ENCODE assay signal across 9 mouse cellular contexts in the genomic region with DNA sequence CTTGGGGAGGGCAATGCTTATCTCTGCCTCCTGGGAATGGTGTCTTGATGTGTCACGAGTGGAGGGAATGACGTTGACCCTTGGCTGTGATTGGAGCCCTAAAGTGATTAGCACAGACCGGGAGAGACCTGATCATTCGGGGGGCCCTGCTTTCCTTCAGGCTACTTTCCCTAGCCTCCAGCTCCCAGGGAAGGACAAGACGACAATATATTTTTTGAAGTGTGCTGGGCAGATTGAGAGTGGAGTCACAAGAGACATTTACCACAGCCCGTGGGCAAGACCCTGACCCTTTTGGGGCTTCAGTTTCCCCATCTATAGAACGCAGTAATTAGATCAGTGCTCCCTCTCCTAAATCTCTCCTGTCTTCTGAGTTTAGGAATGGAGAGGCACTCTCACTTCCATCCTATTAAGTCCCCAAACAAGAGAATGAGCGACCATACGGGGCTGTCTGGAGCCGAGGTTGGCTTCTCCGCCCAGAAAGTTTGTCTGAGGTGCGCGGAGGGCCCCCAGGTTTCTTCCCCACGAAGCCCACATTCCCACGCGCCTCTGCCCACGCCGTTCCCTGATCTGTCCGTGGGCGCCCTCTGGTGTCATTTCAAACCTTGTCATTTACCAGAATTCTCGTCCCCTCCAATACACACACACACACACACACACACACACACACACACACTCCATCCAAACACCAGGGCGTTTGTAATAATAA. TPM values are rescaled to one million over a fixed set of nuclear protein-coding genes. Genes with fewer than 3 reads are reported as not detected.
A peak's percentile ranks its signal among the peaks of the same experiment; 100 is the strongest.
DNase-seq lines count a peak whose midpoint lies in the region; ATAC-seq and TF ChIP-seq lines count a peak whose summit lies in the region.
"Had no signal": no experiment of that assay in that cellular context is flagged by ENCODE, and none has a peak within 500 bp of the region (broad histone marks: within the 10 kb centered on the region; RNA-seq: fewer than 3 reads in every experiment).

No protein-coding gene starts in this region.

- H3K27me3 ChIP-seq in hindbrain, embryonic 14.5 days (ENCODE audit: control insufficient read depth, insufficient read depth, low read length), result peaks cover 93% of the 10 kb centered on the region
- peaks cover 64% of the 10 kb centered on the region for H3K27me3 ChIP-seq in stomach, embryonic 15.5 days (replicated peaks)

- H3K4me2 ChIP-seq in hindbrain, embryonic 14.5 days (replicated peaks), result peak overlapping the region; percentile 90
- peak overlapping the region; percentile 99 for H3K4me2 ChIP-seq in stomach, embryonic 15.5 days

- no peak overlapping the region for H3K4me3 ChIP-seq in embryonic fibroblast, embryonic 13.5 days (ENCODE audit: insufficient read depth, low read length)
- H3K4me3 ChIP-seq in hindbrain, embryonic 14.5 days (replicated peaks; ENCODE audit: low read length), result peak overlapping the region; percentile 49
- H3K4me3 ChIP-seq in stomach, embryonic 15.5 days (replicated peaks), result peak overlapping the region; percentile 52

- TF ChIP-seq CTCF in embryonic fibroblast, embryonic 13.5 days (IDR thresholded peaks at IDR 0.05; ENCODE audit: borderline replicate concordance, insufficient read depth, low read length), result peak; percentile 62

- no peaks in the 10 kb centered on the region for H3K36me3 ChIP-seq in hindbrain, embryonic 14.5 days (replicated peaks; ENCODE audit: control insufficient read depth, insufficient read depth)
- no peaks in the 10 kb centered on the region for H3K36me3 ChIP-seq in stomach, embryonic 15.5 days

- no peak overlapping the region for H3K27ac ChIP-seq in embryonic fibroblast, embryonic 13.5 days (ENCODE audit: insufficient read depth, low read length)
- H3K27ac ChIP-seq in hindbrain, embryonic 14.5 days, result no peak overlapping the region
- no peak overlapping the region for H3K27ac ChIP-seq in stomach, embryonic 15.5 days

- no peak for TF ChIP-seq POLR2A in embryonic fibroblast, embryonic 13.5 days (IDR thresholded peaks at IDR 0.05; ENCODE audit: low read depth, low read length)

- DNase-seq in cerebellum, adult 11 months, result peak; percentile 44
- peak; percentile 28 for DNase-seq in adipocyte (ENCODE audit: low spot score)
- peak; percentile 73 for DNase-seq in hindbrain, embryonic 14.5 days (ENCODE audit: low spot score)
- DNase-seq in left cerebral cortex, adult 18-20 months (ENCODE audit: low spot score in 2 of 2), result peak; percentile 72 to 78

- peak overlapping the region; percentile 50; the same call in 1 of the 2 replicates for H3K9ac ChIP-seq in hindbrain, embryonic 14.5 days
- H3K9ac ChIP-seq in stomach, embryonic 15.5 days, result no peak overlapping the region

- H3K4me1 ChIP-seq in embryonic fibroblast, embryonic 13.5 days (ENCODE audit: control insufficient read depth, insufficient read depth, low read length), result no peaks in the 10 kb centered on the region
- peaks cover 8% of the 10 kb centered on the region; the same call in 1 of the 2 replicates for H3K4me1 ChIP-seq in hindbrain, embryonic 14.5 days (replicated peaks; ENCODE audit: control insufficient read depth, insufficient read depth, low read length)
- peaks cover 11% of the 10 kb centered on the region; the same call in 1 of the 2 replicates for H3K4me1 ChIP-seq in stomach, embryonic 15.5 days

- no peaks in the 10 kb centered on the region for H3K9me3 ChIP-seq in hindbrain, embryonic 14.5 days (ENCODE audit: control insufficient read depth, low read length)
- no peaks in the 10 kb centered on the region for H3K9me3 ChIP-seq in stomach, embryonic 15.5 days

- ATAC-seq in cerebellum, adult (ENCODE audit: insufficient number of reproducible peaks, low FRiP score, low TSS enrichment), result no peak
- no peak for ATAC-seq in hindbrain, embryonic 14.5 days (ENCODE audit: low FRiP score)
- peak; percentile 46; the same call in 1 of the 2 replicates for ATAC-seq in megakaryocyte progenitor cell, adult 5-6 weeks (replicated peaks; ENCODE audit: poor library complexity)
- ATAC-seq in stomach, embryonic 15.5 days (ENCODE audit: insufficient read depth, low FRiP score, low read depth), result no peak

- WGBS in hindbrain, embryonic 14.5 days, result 4% methylated on average over 22 of the region's 22 CpGs
- WGBS in stomach, embryonic 15.5 days, result 4% methylated on average over 22 of the region's 22 CpGs

RNA-seq across cellular contexts. Expression of a gene that starts 15.2 kb away (rescaled TPM):
- not detected in 2 replicates for polyA plus RNA-seq in embryonic fibroblast, embryonic 13.5 days (2011; ENCODE audit: insufficient read length, low read depth, missing spikeins)
- polyA plus RNA-seq in hindbrain, embryonic 14.5 days (2014; fragmentation: Nextera tagmentation; extraction: Ambion mirVana), result 0.50 and 0.89 TPM in 2 replicates
- under 1 TPM; 0.14 to 0.26 TPM for total RNA-seq in left cerebral cortex, adult 18-20 months (2021)
- total RNA-seq in megakaryocyte progenitor cell, adult 5-6 weeks (2015), result not detected in 2 replicates
- not detected in 2 replicates for total RNA-seq in megakaryocyte progenitor cell, adult 5-6 weeks (2017)
- not detected in 2 replicates for polyA plus RNA-seq in stomach, embryonic 15.5 days (2015; fragmentation: Nextera tagmentation; extraction: Ambion mirVana)
- polyA plus RNA-seq: large intestine, adult 2 months had no signal

RNA-seq across cellular contexts. Expression of a gene that starts 15.5 kb away (rescaled TPM):
- polyA plus RNA-seq in embryonic fibroblast, embryonic 13.5 days (2011; ENCODE audit: insufficient read length, low read depth, missing spikeins), result 23.1 and 24.9 TPM in 2 replicates
- polyA plus RNA-seq in hindbrain, embryonic 14.5 days (2014; fragmentation: Nextera tagmentation; extraction: Ambion mirVana), result 29.5 and 33.1 TPM in 2 replicates
- 10 to 100 TPM; 19.5 to 24.2 TPM for total RNA-seq in left cerebral cortex, adult 18-20 months (2021)
- total RNA-seq in megakaryocyte progenitor cell, adult 5-6 weeks (2015), result 46.7 and 48.2 TPM in 2 replicates
- total RNA-seq in megakaryocyte progenitor cell, adult 5-6 weeks (2017), result 74.1 and 74.6 TPM in 2 replicates
- polyA plus RNA-seq in stomach, embryonic 15.5 days (2015; fragmentation: Nextera tagmentation; extraction: Ambion mirVana), result 59.9 and 60.5 TPM in 2 replicates

RNA-seq across cellular contexts. Expression of a gene that starts 33.2 kb away (rescaled TPM):
- polyA plus RNA-seq in embryonic fibroblast, embryonic 13.5 days (2011; ENCODE audit: insufficient read length, low read depth, missing spikeins), result 58.9 and 61.6 TPM in 2 replicates
- polyA plus RNA-seq in hindbrain, embryonic 14.5 days (2014; fragmentation: Nextera tagmentation; extraction: Ambion mirVana), result 19.7 and 20.9 TPM in 2 replicates
- total RNA-seq in left cerebral cortex, adult 18-20 months (2021), result 10 to 100 TPM; 39.2 to 39.9 TPM
- total RNA-seq in megakaryocyte progenitor cell, adult 5-6 weeks (2015), result 25.1 and 32.6 TPM in 2 replicates
- total RNA-seq in megakaryocyte progenitor cell, adult 5-6 weeks (2017), result 20.0 and 24.3 TPM in 2 replicates
- polyA plus RNA-seq in stomach, embryonic 15.5 days (2015; fragmentation: Nextera tagmentation; extraction: Ambion mirVana), result 30.2 and 34.5 TPM in 2 replicates
